Mouse (Mus musculus) cortical plate, adult 2 months (tissue): ENCODE results near the gene Myo3b.

ENCODE experiments used
- CTCF ChIP-seq: fragments of 200-500 bp; IDR thresholded peaks from 2 replicates; pipeline ENCODE4 v1.5.1; 2011; ENCODE audit warnings: mild to moderate bottlenecking, control low read depth, low read length; ENCODE audit not compliant: insufficient read depth; ENCODE audit errors: extremely low read depth
- POLR2A ChIP-seq: fragments of 200-500 bp; IDR thresholded peaks from 2 replicates; pipeline ENCODE4 v1.6.1; 2011; ENCODE audit warnings: mild to moderate bottlenecking, low read length, control low read depth; ENCODE audit not compliant: insufficient read depth; ENCODE audit errors: extremely low read depth

GRCm38 (mm10) chr2:70399441-70400115, 360.7 kb downstream of the Myo3b start:
- TF ChIP-seq POLR2A = no peak
- no peak for TF ChIP-seq CTCF
